Mouse (Mus musculus) lung, embryonic 16.5 days (tissue): ENCODE data around the gene Pgpep1. TPM values are rescaled to one million over a fixed set of nuclear protein-coding genes. Genes with fewer than 3 reads are reported as not detected.

Source experiments
- ATAC-seq: fragments of 200-750 bp; cut with Nextera tagmentation; 2 replicates; pipeline ENCODE4 v1.8.0; 2017; ENCODE audit warnings: low read depth, mild to moderate bottlenecking, moderate library complexity
- H3K27ac ChIP-seq: fragments of 300-500 bp; sonication (generic); 2 replicates; pipeline ENCODE4 v1.5.1; 2014; ENCODE audit warnings: mild to moderate bottlenecking, control low read depth, low read length
- H3K27me3 ChIP-seq: fragments of 300-500 bp; sonication (generic); 2 replicates; pipeline ENCODE4 v1.6.1; 2014; ENCODE audit warnings: low read depth, low read length, mixed read lengths; ENCODE audit not compliant: control insufficient read depth, insufficient read depth
- H3K36me3 ChIP-seq: fragments of 300-500 bp; sonication (generic); 2 replicates; pipeline ENCODE4 v1.6.1; 2014; ENCODE audit warnings: low read length; ENCODE audit not compliant: control insufficient read depth, insufficient read depth
- H3K4me1 ChIP-seq: fragments of 300-500 bp; sonication (generic); replicated peaks from 2 replicates; pipeline ENCODE4 v1.6.1; 2014; ENCODE audit warnings: low read length, mixed read lengths; ENCODE audit not compliant: control insufficient read depth, insufficient read depth
- H3K4me2 ChIP-seq: fragments of 300-500 bp; sonication (generic); 2 replicates; pipeline ENCODE4 v1.6.1; 2014; ENCODE audit warnings: low read depth, low read length, control low read depth
- H3K4me3 ChIP-seq: fragments of 300-500 bp; sonication (generic); 2 replicates; pipeline ENCODE4 v1.5.1; 2014; ENCODE audit warnings: mild to moderate bottlenecking, low read length, control low read depth
- H3K9ac ChIP-seq: fragments of 300-500 bp; sonication (generic); 2 replicates; pipeline ENCODE4 v1.6.1; 2014; ENCODE audit warnings: low read length, control low read depth
- H3K9me3 ChIP-seq: fragments of 300-500 bp; sonication (generic); 2 replicates; pipeline ENCODE4 v1.6.1; 2016; ENCODE audit warnings: low read length; ENCODE audit not compliant: control insufficient read depth
- WGBS: fragments of 180-500 bp; shearing (Covaris S2); extraction: QIAGEN DNeasy Blood & Tissue Kit; methylation state at CpG from one replicate; pipeline ENCODE4 v1.1.7; 2014; 5-methylcytosine and 5-hydroxymethylcytosine counted together
- polyA plus RNA-seq: library from polyadenylated mRNA; unstranded; fragments of >200 nt; fragmentation: Nextera tagmentation; extraction: Ambion mirVana; gene quantifications from 2 replicates; pipeline ENCODE4 v1.2.1, GENCODE M21; 2015

Pgpep1 gene
- polyA plus RNA-seq, 1 experiment from 2014 or later = 46.7 TPM

DNA sequence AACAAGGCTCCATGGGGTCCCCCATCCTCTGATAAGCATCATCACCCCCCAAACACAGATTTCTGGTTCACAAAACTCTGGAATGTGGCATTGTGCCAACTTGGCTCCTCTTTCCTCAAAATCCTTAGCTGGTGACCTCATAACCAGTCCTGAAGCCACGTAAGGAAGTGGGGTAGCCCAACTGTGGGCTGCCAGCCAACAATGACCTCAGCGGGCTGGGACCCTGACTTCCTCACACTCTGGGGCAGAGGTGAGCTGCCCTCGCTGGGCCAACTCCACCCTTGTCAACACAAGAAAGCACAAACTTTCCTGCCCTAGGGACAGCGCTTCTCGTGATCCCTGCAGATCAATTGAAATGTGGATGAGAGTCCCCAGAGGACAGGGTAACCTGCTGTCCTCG is 26.1 kb downstream of the Pgpep1 start:
- WGBS = 29% methylated on average over 6 of the region's 6 CpGs
- H3K36me3 ChIP-seq = no peaks in the 10 kb centered on the region
- no peaks in the 10 kb centered on the region for H3K9me3 ChIP-seq
- H3K9ac ChIP-seq = peak overlapping the region; percentile 39; the same call in 1 of the 2 replicates
- H3K4me1 ChIP-seq = peaks cover 23% of the 10 kb centered on the region
- H3K4me2 ChIP-seq = no peak overlapping the region
- no peak overlapping the region for H3K27ac ChIP-seq
- H3K4me3 ChIP-seq = no peak overlapping the region
- no peak for ATAC-seq
- H3K27me3 ChIP-seq = no peaks in the 10 kb centered on the region

- Histone ChIP-seq H3K4me1 (peaks cover 23% of the 10 kb centered on the region), H3K4me3 (no peak within 1 kb of the TSS), H3K36me3 (no peaks in the 10 kb centered on the region), H3K4me2 (peak within 1 kb of the TSS; percentile 20), H3K9ac (peak within 1 kb of the TSS; percentile 2; the same call in 1 of the 2 replicates), H3K27me3 (no peaks in the 10 kb centered on the region), H3K27ac (no peak within 1 kb of the TSS), H3K9me3 (no peaks in the 10 kb centered on the region)
- ATAC-seq = no peak
- 75% methylated on average over 6 of the region's 6 CpGs for WGBS
These were observed 27.8 kb downstream of the Pgpep1 start, which contains the start of gene Gdf15 for GRCm38 (mm10) chr8:70632346-70632892. Gene Gdf15, minus strand, starts transcription at chr8:70632456.

DNA sequence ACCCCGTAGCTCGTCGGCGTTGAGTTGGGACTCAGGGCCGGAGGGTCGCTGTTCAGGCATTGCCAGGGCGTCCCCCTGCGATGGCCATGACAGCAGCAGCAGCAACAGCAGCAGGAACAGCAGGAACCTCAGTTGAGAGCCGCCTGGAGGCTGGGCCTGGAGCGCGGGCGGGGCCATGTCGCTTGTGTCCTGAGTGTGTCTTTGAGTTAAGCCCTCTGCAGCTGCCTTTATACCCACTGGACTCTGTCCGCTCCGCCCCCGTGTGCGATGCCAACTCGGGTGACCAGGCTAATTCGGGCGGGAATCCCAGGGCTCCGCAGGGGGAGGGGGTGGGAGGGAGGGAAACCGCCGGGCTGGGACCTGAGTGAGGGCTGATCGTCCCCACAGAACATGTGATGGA is 28.8 kb downstream of the Pgpep1 start:
- H3K4me1 ChIP-seq = peaks cover 23% of the 10 kb centered on the region
- no peaks in the 10 kb centered on the region for H3K9me3 ChIP-seq
- H3K4me3 ChIP-seq = no peak overlapping the region
- 14% methylated on average over 24 of the region's 24 CpGs for WGBS
- ATAC-seq = no peak
- no peaks in the 10 kb centered on the region for H3K27me3 ChIP-seq
- no peak overlapping the region for H3K27ac ChIP-seq
- H3K36me3 ChIP-seq = no peaks in the 10 kb centered on the region
- peak overlapping the region; percentile 20 for H3K4me2 ChIP-seq
- H3K9ac ChIP-seq = peak overlapping the region; percentile 2; the same call in 1 of the 2 replicates

DNA sequence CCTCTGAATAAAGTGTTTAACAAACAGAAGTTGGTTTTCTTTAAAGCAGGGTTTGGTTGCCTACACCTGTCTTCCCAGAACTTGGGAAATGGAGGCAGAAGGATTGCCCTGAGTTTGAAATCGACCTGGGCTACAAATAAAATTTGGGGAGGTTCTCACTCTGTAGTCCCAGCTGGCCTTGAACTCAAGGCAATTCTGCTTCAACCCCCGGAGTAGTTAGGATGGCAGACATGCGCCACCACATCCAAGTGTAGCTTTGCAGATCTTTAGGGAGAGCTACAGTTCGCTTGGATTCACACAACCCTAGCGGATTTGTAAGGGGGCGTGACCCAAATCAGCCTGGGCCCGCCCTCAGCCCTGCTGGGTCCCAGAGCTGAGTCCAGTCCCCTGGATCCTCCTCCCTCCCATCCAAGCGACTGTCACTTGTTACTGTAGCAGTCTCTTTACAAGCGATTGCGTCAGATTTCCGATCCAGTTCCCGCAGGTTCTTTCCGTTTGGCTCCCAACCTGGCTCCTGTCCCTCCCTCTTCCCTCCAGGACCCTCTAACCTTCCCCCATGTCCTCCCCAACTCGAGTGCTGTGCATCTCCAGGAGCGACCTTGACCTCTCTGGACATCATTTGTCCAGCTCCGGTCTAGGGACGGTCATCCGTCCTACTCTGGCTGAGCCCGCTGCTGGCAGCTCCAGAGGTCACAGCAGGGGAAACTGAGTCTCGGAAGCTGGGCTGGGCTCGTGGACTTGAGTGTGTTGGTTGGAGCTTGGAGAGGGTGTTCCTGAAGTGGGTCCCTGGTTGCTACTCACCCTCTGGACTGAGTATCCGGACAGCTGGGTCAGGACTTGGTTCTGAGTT is 29.4 kb downstream of the Pgpep1 start:
- peak; percentile 48 for ATAC-seq
- 13% methylated on average over 22 of the region's 22 CpGs for WGBS

GRCm38 (mm10) chr8:70629574-70630531 is 30.3 kb downstream of the Pgpep1 start:
- peak overlapping the region; percentile 60 for H3K9ac ChIP-seq
- 2% methylated on average over 59 of the region's 60 CpGs for WGBS
- no peaks in the 10 kb centered on the region for H3K9me3 ChIP-seq
- H3K4me1 ChIP-seq = peaks cover 26% of the 10 kb centered on the region
- H3K27me3 ChIP-seq = no peaks in the 10 kb centered on the region
- H3K36me3 ChIP-seq = no peaks in the 10 kb centered on the region
- H3K27ac ChIP-seq = no peak overlapping the region
- H3K4me2 ChIP-seq = peak overlapping the region; percentile 63
- ATAC-seq = peak; percentile 91
- peak overlapping the region; percentile 44 for H3K4me3 ChIP-seq

More for the DNA sequence above, 29.4 kb downstream of the Pgpep1 start:
- Histone ChIP-seq H3K27me3 (no peaks in the 10 kb centered on the region), H3K9me3 (no peaks in the 10 kb centered on the region), H3K4me3 (no peak overlapping the region; the same call in 1 of the 2 replicates), H3K36me3 (no peaks in the 10 kb centered on the region), H3K4me1 (peaks cover 23% of the 10 kb centered on the region), H3K27ac (no peak overlapping the region), H3K9ac (no peak overlapping the region; the same call in 1 of the 2 replicates), H3K4me2 (peak overlapping the region; percentile 63)

DNA sequence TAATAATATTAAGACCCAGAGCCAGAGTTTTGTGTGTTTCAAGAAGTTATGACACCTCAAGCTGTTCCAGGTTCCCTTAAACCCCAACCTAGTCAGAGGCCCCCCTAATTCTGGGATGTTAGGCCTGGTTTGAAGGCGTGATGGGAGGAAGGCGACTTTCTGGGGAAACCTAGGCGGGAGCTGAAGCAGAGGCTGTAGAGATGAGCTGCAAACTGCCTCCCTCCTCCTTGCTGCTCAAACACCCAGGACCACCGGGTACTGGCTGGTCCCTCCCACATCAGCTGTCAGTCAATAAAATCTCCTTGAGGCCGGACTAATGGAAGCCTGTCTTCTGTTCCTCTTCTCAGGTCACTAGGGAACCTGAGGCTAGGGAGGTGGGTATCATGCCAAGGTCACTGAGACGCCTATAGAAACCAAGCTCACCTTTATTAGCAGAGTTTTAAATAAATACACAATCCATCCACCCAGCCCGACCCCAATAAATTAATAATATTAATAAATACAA is 31.1 kb downstream of the Pgpep1 start:
- no peak for ATAC-seq
- peak overlapping the region; percentile 44 for H3K4me3 ChIP-seq
- WGBS = 51% methylated on average over 7 of the region's 7 CpGs
- peak overlapping the region; percentile 63 for H3K4me2 ChIP-seq
- H3K36me3 ChIP-seq = no peaks in the 10 kb centered on the region
- H3K27me3 ChIP-seq = no peaks in the 10 kb centered on the region
- no peak overlapping the region for H3K27ac ChIP-seq
- peaks cover 21% of the 10 kb centered on the region for H3K4me1 ChIP-seq
- no peaks in the 10 kb centered on the region for H3K9me3 ChIP-seq
- H3K9ac ChIP-seq = peak overlapping the region; percentile 32; the same call in 1 of the 2 replicates

DNA sequence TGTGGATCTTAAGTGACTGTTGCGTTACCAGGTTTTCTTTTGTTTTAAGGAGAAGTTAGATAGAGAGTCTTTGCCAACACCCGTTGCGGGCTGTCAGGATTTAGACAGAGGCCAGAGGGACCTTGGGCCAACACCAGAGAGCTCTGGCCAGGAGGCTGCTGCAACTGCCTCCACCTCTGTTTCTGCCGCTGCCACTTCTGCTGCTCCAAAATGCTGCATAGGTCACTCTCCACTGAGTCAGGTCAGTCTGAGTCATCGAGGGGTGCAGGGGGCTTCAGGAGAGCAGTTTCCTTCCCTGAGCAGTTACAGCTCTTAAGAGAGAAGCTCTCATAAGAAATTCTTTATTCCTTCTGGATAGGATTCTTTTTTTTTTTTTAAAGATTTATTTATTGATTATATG is 33.1 kb downstream of the Pgpep1 start:
- H3K27me3 ChIP-seq = peaks cover 6% of the 10 kb centered on the region; the same call in 1 of the 2 replicates
- ATAC-seq = no peak
- H3K27ac ChIP-seq = no peak overlapping the region
- no peaks in the 10 kb centered on the region for H3K36me3 ChIP-seq
- H3K4me3 ChIP-seq = no peak overlapping the region
- 84% methylated on average over 5 of the region's 5 CpGs for WGBS
- H3K9ac ChIP-seq = no peak overlapping the region
- no peak overlapping the region for H3K4me2 ChIP-seq
- H3K4me1 ChIP-seq = peaks cover 19% of the 10 kb centered on the region
- no peaks in the 10 kb centered on the region for H3K9me3 ChIP-seq

GRCm38 (mm10) chr8:70625104-70625503 is 35.1 kb downstream of the Pgpep1 start:
- Histone ChIP-seq H3K4me3 (no peak overlapping the region), H3K27me3 (peaks cover 9% of the 10 kb centered on the region; the same call in 1 of the 2 replicates), H3K36me3 (no peaks in the 10 kb centered on the region), H3K9me3 (no peaks in the 10 kb centered on the region), H3K4me1 (peaks cover 5% of the 10 kb centered on the region; the same call in 1 of the 2 replicates), H3K27ac (no peak overlapping the region), H3K9ac (peak overlapping the region; percentile 24; the same call in 1 of the 2 replicates), H3K4me2 (no peak overlapping the region)
- 13% methylated on average over 5 of the region's 5 CpGs for WGBS
- no peak for ATAC-seq
